Mouse (Mus musculus) cerebellum, adult 11 months (tissue): Measurements from ENCODE around the gene Card19.

Source experiments
- DNase-seq: peaks from one replicate; pipeline ENCODE4 v3.0.0; 2022

Card19 gene

DNA sequence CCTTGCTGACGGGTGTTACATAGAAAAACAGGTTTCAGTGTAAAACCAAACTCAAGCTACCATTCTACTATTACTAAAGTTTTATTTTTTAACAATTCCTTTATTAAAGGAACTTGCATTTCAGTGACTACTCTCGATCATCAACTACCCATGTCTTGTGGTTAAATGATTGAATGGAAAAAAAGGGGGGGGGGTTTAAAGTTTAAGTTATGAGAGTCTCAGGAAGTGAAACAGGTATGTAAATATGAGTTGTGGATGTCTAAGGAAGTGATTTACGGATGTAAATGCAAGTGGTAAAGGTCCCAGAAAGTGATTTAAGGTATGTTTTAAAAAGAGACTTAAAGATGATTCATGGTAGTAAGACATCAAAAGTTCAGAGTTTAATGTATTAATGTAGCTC lies 9.3 kb upstream of the Card19 start:
- no peak for DNase-seq

DNA sequence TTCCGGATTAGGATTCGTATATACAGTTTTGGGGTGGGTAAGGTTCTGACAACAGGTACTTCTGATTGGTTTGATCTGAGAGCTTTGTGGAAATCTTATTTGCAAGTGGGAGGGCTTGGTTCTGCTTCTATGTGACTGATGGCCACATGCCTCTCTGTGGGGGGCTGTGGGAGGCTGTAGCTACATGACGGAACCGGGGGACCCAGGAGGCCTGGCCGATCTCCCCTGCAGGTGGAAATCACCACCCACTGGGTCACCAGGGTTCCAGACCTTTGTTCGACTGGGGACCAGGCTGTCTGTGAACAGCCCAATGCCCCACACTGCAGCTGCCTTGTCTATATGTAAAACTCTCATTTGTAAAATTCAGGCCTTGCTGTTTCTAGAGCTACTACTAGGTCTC lies 8.9 kb upstream of the Card19 start:
- no peak for DNase-seq

DNA sequence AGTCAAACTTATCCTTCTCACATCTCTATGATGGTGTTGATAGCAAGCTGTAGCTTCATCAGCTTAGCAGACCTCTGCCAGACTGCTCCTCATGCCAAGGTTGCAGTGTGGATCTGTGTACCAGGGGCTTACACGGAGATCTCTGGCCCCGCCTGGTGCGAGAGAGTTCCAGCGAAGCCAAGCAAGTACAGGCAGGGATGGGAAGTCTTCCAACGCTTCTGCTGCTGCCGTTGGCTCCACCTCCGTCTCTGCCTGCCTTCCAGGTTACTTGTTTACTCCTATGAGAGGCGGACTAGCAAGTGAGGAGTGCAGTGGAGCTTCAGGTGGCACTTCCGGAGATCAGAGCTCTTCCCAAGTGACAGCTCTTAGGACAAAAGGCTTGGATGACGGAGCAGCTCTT lies 8.5 kb upstream of the Card19 start:
- no peak for DNase-seq

DNA sequence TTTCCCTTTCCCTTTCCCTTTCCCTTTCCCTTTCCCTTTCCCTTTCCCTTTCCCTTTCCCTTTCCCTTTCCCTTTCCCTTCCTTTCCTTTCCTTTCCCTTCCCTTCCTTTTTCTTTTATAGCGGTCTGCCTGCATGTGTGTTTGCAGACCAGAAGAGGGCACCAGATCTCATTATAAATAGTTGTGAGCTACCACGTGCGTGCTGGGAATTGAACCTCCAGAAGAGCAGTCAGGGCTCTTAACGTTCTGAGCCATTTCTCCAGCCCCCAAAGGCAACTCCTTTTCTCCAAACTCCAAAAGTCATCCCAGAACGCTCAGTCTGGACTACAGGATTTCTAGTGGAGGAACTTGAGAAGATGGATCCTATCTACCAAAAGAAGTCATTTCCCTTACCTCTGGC lies 5.1 kb upstream of the Card19 start:
- no peak for DNase-seq

DNA sequence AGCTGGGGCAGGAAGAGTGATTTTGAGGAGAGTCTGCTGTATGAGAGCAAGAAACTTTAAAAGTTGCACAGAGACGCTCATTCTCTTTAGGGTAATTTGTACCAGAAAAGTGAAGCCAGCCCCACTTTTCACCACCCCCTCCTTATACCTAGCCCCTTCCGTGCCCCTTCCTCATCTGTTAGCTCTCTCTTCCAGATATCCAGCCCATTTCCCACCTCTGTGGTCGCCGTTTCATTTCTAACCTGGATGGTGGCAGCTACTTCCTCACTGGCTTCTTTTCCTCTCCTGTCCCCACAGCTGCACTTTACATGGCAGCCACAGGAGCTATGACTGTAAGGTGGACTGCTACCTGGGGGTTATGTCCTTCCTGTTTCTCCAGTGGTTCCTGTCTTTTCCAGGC lies 3.5 kb upstream of the Card19 start:
- DNase-seq: no peak

DNA sequence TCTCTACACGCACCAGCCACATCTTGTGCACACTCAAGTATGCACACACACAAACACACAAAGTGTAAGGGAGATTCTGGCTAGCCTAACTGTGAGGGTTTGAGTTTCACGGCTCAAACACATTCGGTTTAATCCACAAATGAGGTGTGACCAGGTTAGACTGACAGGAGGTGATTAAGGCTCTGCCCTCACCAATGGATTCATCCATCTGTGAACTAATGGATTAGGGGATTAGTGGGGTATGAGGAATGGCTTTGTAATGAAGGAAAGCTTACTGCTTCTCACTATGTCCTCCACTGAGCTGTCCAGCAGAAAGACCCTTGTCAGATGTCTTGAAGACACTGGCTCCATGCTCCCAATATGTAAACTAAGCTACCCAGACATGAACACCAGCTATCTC lies 2.8 kb upstream of the Card19 start:
- DNase-seq: no peak

DNA sequence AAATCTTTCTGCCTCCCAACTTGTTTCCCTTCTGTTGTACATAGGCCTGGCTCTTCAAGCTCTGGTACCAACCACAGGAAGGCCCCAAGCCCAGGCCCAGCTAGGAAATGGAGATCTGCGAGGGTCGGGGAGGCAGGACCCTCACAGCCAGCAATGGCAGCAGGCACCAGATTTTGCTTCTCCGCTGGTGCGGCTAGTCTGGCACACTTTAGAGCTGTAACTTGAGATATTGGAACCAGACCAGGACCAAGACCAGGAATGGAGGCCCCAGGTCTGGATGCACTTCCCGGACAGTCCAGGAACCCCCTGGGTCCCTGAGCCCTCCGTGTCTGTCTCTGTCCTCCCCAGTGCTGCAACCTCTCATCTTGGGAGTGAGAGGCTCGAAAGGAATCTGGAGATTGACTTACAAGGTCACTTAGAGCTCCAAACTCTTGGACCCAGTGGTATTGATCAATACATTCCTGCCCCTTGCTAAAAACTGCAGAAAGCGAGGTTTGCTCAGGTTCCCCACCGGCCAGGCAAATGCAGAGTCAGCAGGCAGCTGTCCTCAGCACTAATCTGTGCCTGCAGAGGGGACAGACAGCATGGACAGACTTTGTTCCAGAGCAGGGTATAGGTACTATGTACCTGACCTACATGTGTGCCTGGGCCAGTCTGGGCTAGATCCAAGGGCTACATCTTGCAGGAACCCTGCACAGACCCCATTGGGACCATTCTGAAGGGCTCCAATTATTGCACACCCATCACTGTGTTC lies 1.1 kb upstream of the Card19 start:
- DNase-seq: no peak

DNA sequence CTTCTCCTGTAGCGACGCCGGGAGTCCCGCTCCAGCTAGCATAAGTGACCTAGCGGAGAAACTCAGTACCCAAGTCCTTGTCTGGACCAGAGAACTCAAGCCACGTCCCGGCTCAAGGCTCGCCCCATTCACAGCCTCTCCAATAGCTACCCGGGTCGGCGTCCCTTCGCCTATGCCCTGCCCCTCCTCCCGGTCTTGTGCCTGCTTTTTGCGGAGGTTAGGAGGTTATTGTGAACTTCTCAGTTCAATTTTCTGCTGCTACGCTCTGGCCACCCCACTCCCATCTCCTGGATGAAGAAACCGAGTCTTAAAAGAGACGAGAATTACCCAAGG lies 349 bp upstream of the Card19 start:
- no peak for DNase-seq

DNA sequence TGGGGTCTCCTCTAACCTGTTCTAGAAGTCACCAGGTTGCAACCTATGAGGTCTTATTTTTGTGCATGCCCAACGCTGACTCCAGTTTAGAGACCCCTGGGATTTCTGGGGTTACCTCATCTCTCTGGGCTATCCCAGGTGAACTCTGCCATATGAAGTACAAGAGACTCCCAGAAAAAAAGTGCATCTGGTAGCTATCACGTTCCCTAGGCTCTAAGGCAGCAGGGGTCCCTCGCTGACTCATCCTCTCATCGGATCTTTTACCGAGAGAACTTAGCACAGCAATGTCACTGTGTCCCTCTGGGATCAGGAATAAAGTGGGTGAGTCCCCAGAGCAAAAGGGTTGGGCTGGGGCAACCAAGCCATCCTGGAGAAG lies 721 bp downstream of the Card19 start:
- no peak for DNase-seq

DNA sequence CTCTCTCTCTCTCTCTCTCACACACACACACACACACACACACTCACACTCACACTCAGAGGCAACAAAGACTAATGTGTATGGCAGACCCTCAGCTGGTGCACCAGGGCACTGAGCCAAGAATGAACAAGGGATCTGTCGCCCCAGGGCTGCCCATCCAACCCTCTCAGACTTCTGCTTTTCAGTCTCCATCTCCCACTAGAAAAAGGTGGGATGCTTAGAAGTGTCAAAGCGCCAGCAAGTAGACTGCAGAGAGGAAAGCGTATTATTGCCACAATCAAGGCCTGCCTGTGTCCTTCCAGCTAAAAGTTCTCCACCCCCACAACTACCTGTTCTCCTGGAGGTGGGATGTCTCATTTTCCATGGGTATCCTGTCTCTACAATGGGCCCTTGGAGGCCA lies 1.4 kb downstream of the Card19 start:
- no peak for DNase-seq

DNA sequence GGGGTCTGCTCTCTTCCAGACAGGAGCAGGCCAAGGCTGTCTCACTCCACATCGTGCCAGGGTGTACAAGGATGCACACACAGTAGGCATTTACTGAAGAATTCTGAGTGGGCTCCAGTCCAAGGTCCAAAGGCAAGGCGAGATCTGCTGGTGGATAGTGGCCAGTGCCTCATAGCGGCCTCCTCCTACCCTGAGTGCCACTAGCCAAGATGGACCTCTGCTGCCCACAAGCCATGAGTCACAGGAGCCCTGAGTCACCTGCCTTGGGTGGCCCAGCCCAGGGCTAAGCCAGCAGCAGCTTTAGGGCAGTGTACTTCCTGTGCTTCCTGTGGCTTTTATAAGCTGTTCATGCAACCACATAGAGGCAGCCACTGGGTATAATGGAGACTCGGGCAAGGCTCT lies 2.3 kb downstream of the Card19 start:
- DNase-seq: peak; percentile 66

DNA sequence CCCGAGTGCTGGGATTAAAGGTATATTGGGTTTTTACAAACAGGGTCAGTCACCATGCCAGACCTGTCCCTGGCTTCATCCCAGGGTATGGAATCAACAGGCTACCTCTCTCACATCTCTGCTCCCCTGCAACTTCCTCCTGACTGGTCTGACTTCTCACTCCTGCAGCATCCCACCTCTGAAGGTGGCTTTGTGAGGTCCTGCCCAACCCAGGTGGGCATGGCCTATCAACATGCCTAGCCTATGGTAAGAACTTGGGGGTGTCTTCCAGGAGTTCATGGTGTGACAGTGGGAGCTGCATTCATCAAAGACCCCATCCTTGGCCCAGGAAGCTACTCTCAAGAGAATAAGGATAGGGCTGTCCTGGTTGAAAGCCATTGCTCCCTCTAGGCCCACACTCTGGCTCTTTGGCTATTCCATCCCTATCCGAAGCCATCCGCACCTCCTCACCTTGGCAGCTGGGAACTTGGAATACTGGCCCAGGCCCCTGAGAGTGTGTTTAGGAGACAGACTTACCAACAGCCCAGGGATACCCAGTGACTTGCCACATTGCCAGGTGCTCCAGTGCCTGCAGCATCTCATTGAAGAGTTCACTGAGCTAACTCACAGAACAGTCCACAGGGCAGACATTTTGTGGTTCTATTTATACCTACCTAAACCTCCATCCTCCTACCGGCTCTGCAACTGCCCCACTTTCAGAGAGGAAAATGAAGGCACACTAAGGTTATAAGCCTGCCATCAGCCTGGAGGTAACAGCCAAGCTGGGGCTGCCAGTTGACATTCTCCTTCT lies 2.9 kb downstream of the Card19 start:
- DNase-seq: no peak

DNA sequence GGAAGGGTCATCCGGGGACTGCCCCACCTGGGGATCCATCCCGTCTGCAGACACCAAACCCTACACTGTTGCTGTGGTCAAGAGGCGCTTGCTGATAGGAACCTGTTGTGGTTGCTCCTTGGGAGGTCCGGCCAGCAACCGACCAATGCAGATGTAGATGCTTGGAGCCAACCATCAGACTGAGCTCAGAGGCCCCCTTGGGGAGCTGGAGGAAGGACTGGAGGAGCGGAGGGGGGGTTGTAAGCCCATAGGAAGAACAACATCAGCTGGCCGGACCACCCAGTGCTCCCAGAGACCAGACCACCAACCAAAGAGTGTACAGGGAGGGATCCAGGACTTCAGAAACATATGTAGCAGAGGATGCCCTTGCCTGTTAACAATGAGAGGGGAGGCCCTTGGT lies 6.5 kb downstream of the Card19 start:
- DNase-seq: no peak

DNA sequence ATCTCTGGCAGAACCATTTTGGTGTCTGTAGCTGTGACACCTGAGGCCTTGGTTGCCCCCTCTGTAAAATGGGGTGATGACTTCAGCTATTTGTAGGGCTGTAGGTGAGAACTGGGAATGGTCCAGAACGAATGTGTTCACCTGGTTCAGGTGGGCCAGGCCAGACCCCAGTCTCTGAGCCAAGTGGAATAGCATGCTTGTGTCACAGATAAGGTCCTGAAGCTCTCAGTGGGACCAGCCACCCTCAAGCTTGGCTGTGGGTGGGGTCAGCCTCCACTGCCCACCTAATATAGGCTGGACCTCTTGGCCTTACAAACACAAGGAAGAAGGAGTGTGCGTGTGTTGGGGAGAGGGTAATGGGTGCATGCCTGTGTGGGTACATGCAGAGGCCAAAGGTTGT lies 9.5 kb downstream of the Card19 start:
- DNase-seq: no peak

DNA sequence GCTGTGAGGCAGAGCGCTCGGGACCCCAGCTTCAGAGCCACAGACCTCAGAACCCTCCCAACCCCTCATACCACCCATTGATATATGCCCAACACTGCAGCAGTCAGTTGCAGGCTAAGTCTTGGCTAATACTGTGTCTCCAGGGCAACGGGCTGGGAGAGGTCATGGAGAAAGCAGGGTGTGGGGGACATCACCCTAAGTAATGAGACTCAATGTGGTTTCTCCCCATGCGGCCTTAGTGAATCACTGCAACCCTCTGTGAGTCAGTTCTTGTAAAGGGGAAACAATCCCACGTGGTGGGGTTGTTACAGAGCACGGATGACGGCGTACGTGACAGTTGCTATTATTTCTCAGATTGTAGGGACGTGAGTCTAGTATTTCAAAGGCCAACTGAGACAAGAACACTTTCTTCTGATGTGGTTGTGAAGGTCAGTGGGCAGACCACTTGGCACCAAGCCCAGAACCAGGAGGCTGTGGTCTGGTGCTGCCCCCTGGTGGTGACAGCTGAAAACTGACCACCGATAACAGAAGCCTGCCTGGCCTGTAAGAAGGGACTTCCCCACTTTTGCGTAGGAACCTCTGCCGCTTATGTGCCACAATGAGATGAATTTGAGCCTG lies 10.3 kb downstream of the Card19 start:
- DNase-seq: peak; percentile 78

DNA sequence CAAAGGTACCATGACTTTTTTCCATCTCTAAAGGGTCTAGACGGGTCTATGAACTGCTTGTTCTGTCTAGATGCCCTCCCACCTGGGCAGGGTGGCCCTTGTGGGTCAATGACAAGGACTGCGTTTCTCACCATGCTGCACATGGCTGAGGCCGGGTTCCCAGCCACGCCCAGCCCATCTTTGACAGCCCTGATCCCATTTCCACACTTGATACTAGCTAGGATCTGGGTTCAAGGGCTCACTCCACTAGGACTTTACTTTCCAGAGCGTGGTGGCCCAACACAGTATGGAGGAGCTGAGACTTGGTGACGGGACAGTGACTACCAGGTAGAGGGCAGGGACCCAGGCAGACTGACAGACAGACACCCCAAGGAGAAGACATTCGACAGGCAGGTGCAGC lies 13.3 kb downstream of the Card19 start:
- no peak for DNase-seq

DNA sequence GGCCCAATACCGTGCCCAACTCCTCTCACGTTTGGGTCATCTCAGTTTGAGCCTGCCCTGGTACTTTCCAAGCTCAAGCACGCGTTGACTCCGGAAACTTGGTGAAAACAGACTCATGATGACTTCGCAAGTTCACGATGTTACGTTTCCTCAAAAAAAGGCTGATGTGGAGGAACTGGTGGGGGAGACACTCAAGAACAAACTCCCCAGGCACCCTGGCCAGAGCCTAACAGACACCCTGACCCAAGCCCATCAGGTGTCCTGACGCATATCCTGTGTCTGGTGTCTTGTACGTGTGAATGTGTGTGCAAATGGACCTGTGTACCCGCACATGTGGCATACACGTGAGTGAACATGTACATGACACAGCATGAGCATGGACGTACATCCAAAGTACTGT lies 15.1 kb downstream of the Card19 start:
- DNase-seq: no peak

DNA sequence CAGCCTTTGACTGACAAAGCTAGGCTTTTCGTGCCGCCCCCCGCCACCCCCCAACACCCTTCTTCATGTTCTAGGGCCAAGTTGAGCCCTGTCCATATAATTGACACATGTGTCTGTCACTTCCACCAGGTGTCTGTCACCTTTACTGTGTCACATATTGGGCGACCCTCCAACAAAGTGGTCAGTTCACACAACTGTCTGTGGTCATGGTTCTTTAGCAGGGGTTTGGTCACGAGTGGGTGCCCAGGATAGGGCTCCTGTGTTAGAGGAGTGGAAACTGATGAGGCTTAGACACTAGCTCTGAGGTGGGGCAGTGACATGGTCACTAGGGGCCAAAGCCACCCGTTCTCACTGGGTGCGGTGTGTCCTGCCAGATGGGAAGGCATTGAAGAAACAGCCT lies 15.9 kb downstream of the Card19 start:
- no peak for DNase-seq

DNA sequence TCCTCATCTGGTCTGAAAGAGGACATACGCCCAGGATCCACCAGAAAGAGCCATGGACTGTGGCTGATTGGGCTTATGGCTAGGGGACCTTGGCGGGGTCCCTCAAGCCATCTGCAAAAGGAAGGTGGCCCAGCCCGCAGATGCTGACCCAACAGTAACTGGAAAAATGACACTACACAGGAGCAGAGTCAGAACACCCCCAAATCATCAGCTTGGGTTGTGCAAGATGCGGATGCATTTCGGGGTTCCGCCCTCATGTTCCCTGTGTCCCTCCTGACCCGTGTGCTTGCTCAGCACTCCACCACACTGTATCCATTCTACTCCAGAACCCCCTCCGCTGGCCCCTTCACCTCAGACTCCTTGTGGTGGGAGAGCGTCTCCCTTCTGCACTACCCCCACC lies 17.1 kb downstream of the Card19 start:
- no peak for DNase-seq

DNA sequence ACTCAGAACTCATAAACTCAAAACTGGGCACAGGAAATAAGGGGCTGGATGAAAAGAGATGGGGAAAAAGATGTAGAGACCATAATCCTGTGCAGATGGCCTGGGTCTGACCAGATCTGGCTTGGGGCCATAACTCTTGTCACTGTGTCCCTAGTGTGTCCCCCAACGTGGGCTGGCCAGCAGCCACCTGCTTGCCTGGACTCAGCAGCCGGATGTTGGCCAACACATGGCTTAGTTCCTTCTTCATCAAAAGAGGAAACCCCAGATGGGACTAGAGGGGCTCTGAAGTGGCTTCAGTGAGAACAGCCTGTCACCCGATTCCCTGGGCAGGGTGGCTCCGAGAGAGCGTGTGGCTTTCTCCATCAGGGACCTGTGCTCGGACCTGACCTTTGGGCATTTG lies 19.1 kb downstream of the Card19 start:
- DNase-seq: no peak

DNA sequence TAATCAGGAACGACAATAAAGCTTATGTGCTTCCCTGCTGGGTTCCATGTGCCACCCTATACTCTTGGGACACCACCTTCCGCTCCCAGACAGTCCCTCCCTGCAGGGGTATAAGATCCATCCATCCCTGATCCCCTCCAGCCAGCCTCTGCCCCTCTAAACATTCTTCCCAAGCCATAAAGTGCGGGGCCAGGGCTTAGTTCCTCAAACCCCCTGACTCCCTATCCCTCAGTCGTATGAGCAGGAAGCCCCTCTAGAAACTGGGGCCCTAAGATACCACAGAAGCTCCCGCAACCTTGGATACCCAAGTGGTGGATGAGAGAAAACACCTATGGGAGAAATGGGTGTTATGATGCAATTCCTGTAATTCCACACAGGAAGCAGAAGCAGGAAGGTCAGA lies 19.6 kb downstream of the Card19 start:
- DNase-seq: no peak

DNA sequence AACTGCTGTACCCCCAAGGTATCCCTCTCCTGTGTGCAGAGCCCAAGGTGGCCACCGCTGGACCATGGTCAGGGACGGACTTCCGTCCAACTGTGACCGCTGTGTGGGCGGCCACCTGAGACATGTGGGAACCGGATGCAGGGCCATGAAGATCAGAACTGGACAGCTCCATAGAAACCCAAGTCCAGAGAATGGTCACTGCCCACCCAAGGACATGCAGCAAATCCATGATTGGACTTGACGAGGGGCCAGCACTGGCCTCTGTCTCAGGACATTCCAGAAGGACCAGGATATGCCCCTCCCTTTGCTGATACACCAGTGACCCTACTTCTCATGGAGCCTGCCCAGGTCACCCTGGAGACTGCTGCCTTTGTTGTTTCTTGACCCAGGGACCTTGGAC lies 20.2 kb downstream of the Card19 start:
- DNase-seq: no peak

DNA sequence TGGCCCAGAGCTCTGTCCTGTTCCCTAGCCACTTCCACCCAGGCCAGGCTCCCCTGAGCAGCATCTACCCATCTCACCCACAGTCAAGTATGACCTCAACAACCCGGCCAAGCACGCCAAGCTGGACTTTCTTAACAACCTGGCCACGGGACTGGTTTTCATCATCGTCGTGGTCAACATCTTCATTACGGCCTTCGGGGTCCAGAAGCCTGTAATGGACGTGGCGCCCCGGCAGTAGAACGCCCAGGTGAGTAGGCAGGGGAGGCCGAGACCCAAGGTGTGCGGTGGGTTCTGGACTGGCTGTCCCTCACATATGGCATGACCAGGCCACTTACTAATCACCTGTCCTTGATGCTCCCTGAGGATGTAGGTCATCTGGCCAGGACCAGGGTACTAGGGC lies 21.0 kb downstream of the Card19 start:
- no peak for DNase-seq

DNA sequence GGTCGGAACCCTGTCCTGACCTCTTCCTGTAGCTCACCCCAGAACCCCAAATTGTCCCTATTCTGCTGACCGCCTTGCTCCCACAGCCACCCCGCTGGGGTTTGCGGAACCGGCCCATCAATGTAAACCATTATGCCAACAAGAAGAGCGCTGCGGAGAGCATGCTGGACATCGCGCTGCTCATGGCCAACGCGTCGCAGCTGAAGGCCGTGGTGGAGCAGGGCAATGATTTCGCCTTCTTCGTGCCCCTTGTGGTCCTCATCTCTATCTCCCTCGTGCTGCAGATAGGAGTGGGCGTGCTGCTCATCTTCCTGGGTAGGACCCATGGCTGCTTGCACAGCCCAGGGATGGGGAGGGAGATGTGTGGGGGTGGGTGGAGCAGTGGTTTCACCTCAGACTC lies 22.2 kb downstream of the Card19 start:
- DNase-seq: no peak
